Comparison of ENCODE assay signal across 9 mouse cellular contexts in genomic region chr1:136707394-136707793, GRCm38 (mm10).
DNase-seq lines count a peak whose midpoint lies in the region; ATAC-seq lines count a peak whose summit lies in the region.
"Had no signal": no experiment of that assay in that cellular context is flagged by ENCODE, and none has a peak within 500 bp of the region (broad histone marks: within the 10 kb centered on the region; RNA-seq: fewer than 3 reads in every experiment).

No protein-coding gene starts in this region.

- 88% methylated on average over 8 of the region's 8 CpGs for WGBS in hindbrain, embryonic 10.5 days
- 85% methylated on average over 8 of the region's 8 CpGs for WGBS in hindbrain, embryonic 11.5 days
- WGBS in heart, embryonic 12.5 days, result 77% methylated on average over 8 of the region's 8 CpGs

- peak overlapping the region; percentile 72; the same call in 1 of the 2 replicates for H3K27ac ChIP-seq in hindbrain, embryonic 10.5 days
- H3K27ac ChIP-seq in hindbrain, embryonic 11.5 days (ENCODE audit: low read depth, low read length), result no peak overlapping the region
- no peak overlapping the region for H3K27ac ChIP-seq in heart, embryonic 12.5 days (ENCODE audit: poor library complexity, severe bottlenecking)

- ATAC-seq in hindbrain, embryonic 11.5 days (ENCODE audit: low FRiP score), result no peak
- ATAC-seq in heart, embryonic 12.5 days (ENCODE audit: insufficient number of reproducible peaks, low FRiP score), result peak; percentile 33; the same call in 1 of the 2 replicates

- no peak overlapping the region for H3K4me2 ChIP-seq in hindbrain, embryonic 11.5 days (replicated peaks; ENCODE audit: low read depth, low read length)
- no peak overlapping the region for H3K4me2 ChIP-seq in heart, embryonic 12.5 days
- H3K4me2 ChIP-seq: hindbrain, embryonic 15.5 days had no signal

- H3K36me3 ChIP-seq in hindbrain, embryonic 10.5 days, result no peaks in the 10 kb centered on the region
- no peaks in the 10 kb centered on the region for H3K36me3 ChIP-seq in hindbrain, embryonic 11.5 days (ENCODE audit: control insufficient read depth, insufficient read depth, low read length)
- no peaks in the 10 kb centered on the region for H3K36me3 ChIP-seq in heart, embryonic 12.5 days
- H3K36me3 ChIP-seq: hindbrain, embryonic 15.5 days had no signal

- no peak overlapping the region for H3K9ac ChIP-seq in hindbrain, embryonic 11.5 days (ENCODE audit: low read depth, low read length)
- H3K9ac ChIP-seq in heart, embryonic 12.5 days, result no peak overlapping the region
- H3K9ac ChIP-seq: hindbrain, embryonic 15.5 days had no signal

- no peak for DNase-seq in hindbrain, embryonic 10.5 days (ENCODE audit: low spot score)
- no peak for DNase-seq in hindbrain, embryonic 11.5 days (ENCODE audit: low spot score)
- DNase-seq in CD4-positive, CD25-positive, alpha-beta regulatory T cell, adult 2 months (ENCODE audit: low read depth, low spot score), result peak; percentile 60
- DNase-seq in naive thymus-derived CD4-positive, alpha-beta T cell, adult 2 months (ENCODE audit: low read depth), result peak; percentile 64
- no peak for DNase-seq in adipocyte (ENCODE audit: low spot score)
- DNase-seq in kidney, postnatal 25 days, result no peak
- DNase-seq in ovary, postnatal 14 days (ENCODE audit: low spot score), result no peak

- H3K9me3 ChIP-seq in hindbrain, embryonic 10.5 days, result no peaks in the 10 kb centered on the region
- no peaks in the 10 kb centered on the region for H3K9me3 ChIP-seq in hindbrain, embryonic 11.5 days (ENCODE audit: control insufficient read depth, low read length)
- no peaks in the 10 kb centered on the region for H3K9me3 ChIP-seq in heart, embryonic 12.5 days (replicated peaks)
- H3K9me3 ChIP-seq: hindbrain, embryonic 15.5 days had no signal

- H3K4me3 ChIP-seq in hindbrain, embryonic 10.5 days, result no peak overlapping the region
- H3K4me3 ChIP-seq in hindbrain, embryonic 11.5 days (ENCODE audit: low read depth, low read length), result no peak overlapping the region
- no peak overlapping the region for H3K4me3 ChIP-seq in heart, embryonic 12.5 days
- H3K4me3 ChIP-seq: hindbrain, embryonic 15.5 days had no signal

- H3K27me3 ChIP-seq in hindbrain, embryonic 10.5 days (ENCODE audit: insufficient read depth, poor library complexity, severe bottlenecking), result no peaks in the 10 kb centered on the region
- H3K27me3 ChIP-seq in hindbrain, embryonic 11.5 days (ENCODE audit: control insufficient read depth, insufficient read depth, low read length), result no peaks in the 10 kb centered on the region
- no peaks in the 10 kb centered on the region for H3K27me3 ChIP-seq in heart, embryonic 12.5 days (replicated peaks)
- H3K27me3 ChIP-seq: hindbrain, embryonic 15.5 days had no signal

- H3K4me1 ChIP-seq in hindbrain, embryonic 10.5 days (replicated peaks), result peaks cover 17% of the 10 kb centered on the region
- H3K4me1 ChIP-seq in hindbrain, embryonic 11.5 days (replicated peaks; ENCODE audit: control insufficient read depth, insufficient read depth, low read length), result no peaks in the 10 kb centered on the region
- H3K4me1 ChIP-seq in heart, embryonic 12.5 days (replicated peaks), result no peaks in the 10 kb centered on the region

Comparison
In these comparisons a context has a peak if more than half of its experiments do, and no peak if none do; other contexts are left out.
1. DNase-seq: peak in CD4-positive, CD25-positive, alpha-beta regulatory T cell, adult 2 months (single experiment) and naive thymus-derived CD4-positive, alpha-beta T cell, adult 2 months (single experiment); none in hindbrain, embryonic 10.5 days (single experiment), hindbrain, embryonic 11.5 days (single experiment), adipocyte (single experiment), kidney, postnatal 25 days (0 of 2) and ovary, postnatal 14 days (single experiment).